Mouse (Mus musculus) adrenal gland, postnatal 4 days (tissue): ENCODE measurements around the gene Prn. TPM values are rescaled to one million over a fixed set of nuclear protein-coding genes. Genes with fewer than 3 reads are reported as not detected.

Experiments
- DNase-seq, 2 experiments: peaks; one replicate each; pipeline ENCODE4 v3.0.0; 2021 to 2022; ENCODE audit warnings: low spot score in 2 of 2, mixed read lengths in 2 of 2
- total RNA-seq, 2 experiments: library from RNA; stranded (reverse); gene quantifications; 2 replicates each; pipeline ENCODE4 v1.2.3; 2021

Gene Prn
- total RNA-seq, 2 experiments from 2014 or later, result not detected

GRCm38 (mm10) chr2:131906266-131906665 is 3.5 kb upstream of the Prn start:
- DNase-seq, result no peak

DNA sequence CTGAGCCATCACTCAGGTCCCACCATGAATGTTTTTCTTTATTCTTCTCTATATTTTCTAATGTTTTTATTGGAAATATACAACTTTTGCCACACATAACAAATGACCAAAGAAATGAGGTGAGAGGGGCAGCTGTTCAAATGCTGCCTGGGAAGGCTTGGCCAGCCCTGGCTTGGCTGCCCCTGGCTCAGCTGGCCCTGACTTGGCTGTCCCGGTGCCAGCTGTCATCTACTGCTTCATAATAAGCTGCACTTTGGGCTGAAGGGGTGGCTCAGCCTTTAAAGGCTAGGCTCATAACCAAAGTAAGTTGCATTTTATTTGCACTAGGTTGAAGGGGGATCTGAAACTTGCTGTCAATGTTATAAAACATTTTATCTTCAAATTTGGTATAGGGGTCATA is 2.9 kb upstream of the Prn start:
- DNase-seq, result no peak

DNA sequence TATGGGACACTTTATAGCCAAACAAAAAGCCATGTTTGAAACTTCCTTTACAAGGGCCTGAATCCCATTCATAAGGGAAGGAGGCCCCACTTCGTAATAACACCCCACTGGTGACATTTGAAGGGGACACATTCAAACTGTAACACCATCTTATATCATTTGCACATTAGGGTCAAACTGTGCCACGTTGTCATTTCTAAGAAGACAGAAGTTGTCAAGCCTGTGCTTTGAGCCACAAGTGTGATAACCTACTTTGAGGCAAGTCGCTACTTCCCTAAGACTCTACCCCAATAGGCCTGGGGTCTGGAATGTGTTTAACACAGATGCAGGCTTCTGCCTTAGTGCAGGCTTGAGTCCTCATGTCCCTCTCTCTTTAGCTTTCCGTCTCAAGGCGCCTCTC is 2.4 kb upstream of the Prn start:
- DNase-seq, result no peak

DNA sequence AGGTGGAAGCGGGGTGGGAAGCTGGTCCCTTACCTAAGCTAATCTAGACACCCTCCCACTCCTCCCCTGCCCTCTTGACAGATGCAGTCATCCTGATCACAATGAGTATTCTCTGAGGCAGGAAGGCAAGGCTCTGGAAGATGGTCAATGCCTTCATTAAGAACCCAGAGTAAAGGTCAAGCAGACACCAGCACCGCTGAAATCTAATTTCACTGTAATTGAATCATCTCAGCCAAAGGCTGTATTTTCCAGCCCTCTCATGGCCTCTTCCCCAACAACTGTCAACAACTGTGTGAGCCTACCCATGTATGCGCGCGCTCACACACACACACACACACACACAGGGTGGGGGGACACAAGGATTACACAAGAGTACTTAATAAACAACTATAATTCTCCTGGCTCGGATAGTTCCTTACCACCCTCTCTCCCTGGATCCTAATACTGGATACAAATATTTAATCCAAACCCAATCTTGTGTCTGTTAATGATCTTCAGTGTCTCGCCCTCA is 1.4 kb upstream of the Prn start:
- no peak for DNase-seq

GRCm38 (mm10) chr2:131908906-131909305 is 851 bp upstream of the Prn start:
- no peak for DNase-seq

GRCm38 (mm10) chr2:131910847-131911246 is 1.1 kb downstream of the Prn start:
- no peak for DNase-seq

- DNase-seq, result no peak
These were observed 1.6 kb downstream of the Prn start for GRCm38 (mm10) chr2:131911341-131911740.

DNA sequence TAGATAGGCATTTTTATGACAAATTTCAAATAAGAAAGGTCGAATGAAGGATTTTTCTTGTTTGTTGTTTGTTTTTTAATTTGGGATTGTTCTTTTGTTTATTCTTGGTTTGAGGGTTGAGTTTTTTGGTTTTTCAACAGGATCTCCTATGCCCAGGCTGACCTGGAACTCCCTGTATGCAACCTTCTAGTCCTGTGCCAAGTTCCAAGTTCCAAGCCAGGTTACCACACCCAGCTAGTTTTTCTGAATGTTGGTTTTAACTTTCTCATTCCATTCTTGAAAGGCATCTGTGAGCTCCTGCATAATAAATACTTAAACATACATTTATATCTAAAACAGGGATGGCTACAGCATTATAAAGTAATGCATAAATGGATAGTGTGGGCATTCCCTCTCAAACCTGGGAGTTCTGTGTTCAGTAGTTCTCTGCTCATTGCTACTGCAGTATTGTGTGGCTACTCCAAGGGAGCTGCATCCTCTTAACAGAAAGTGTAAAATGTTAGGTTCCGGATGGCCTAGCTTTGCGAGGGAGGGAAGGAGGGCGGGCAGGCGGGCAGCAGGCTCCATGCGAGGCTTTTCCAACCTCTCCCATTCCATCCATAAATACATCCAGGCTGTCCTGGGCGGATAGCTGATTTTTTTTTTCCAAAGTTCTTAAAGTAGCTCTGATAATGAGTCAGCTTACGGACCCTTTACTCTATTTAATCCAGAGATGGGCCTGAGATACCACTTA is 2.9 kb downstream of the Prn start:
- no peak for DNase-seq

- no peak for DNase-seq
These were observed 22.6 kb downstream of the Prn start for GRCm38 (mm10) chr2:131932275-131932902.

- no peak for DNase-seq
These were observed 23.3 kb downstream of the Prn start for GRCm38 (mm10) chr2:131933013-131933412.

DNA sequence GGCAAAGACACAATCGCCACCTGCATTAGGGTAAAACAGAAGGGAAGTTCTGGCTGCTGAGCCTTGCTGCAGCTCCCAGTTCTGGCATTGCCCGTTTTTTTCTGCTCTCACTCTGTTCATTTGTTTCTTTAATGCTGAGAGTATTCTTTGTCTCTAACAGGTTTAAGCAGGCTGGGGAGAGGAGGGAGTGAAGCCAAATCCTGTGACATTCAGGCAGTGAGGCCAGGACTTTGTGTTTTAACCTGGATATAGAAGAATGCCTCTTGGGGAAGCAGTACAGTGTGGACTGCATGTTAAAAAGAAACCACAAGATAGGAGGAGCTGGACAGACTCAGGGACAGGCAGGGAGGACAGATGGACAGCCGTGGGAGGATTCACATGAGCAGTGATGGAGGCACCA is 23.8 kb downstream of the Prn start:
- no peak for DNase-seq

GRCm38 (mm10) chr2:131934243-131934642 is 24.5 kb downstream of the Prn start:
- DNase-seq, result no peak

GRCm38 (mm10) chr2:131935390-131936105 is 25.8 kb downstream of the Prn start:
- no peak for DNase-seq

- DNase-seq, result no peak
These were observed 26.7 kb downstream of the Prn start for GRCm38 (mm10) chr2:131936410-131936809.

DNA sequence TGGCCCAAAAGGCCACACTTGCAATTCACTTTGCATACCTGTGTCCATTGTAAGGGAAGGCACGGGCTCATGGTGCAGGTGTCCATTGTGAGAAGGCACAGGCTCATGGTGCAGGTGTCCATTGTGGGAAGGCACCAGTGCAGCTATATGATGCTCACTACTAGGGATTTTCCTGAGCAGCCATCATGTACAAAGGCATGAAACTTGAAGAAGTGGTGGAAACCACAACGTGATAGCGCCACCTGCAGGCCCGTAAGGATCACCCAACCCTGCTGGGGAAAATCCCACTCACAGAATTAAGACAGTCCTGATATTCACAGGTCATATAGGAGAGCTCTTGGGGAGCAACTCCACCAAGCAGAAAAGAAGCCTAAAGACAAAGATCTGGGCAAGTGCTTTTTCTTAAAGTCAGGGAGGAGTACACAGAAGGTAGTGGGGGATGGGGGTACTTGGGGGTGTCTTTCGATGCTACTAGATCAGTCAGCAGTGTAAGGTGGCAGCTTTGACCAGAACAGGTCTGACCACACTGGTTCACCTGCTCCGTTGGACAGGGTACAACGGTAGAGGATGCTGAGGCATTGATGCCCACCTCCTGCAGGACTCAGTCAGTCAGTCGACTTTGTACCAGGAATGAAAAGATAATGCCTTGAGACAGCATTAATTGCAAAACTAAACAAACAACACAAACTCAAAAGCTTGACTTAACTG is 29.8 kb downstream of the Prn start:
- no peak for DNase-seq

DNA sequence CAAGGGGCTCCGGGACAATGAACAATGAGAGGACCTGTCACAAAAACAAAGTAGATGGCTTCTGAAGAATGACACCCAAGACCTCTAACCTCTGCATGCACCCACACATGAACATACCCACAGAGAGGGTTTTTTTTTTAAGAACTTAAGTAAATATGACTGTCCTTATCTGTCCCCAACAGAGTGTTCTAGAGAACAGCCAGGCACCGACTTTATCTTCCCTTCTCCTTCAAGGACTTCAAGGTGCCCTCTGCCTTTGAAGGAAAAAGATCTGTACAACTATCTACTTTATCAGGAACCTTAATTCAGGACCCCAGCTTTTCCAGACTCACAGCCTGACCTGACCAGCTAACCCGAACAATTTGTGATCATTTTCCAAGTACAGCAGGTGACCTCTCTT is 30.7 kb downstream of the Prn start:
- DNase-seq, result no peak

GRCm38 (mm10) chr2:131941501-131941900 is 31.7 kb downstream of the Prn start:
- no peak for DNase-seq

DNA sequence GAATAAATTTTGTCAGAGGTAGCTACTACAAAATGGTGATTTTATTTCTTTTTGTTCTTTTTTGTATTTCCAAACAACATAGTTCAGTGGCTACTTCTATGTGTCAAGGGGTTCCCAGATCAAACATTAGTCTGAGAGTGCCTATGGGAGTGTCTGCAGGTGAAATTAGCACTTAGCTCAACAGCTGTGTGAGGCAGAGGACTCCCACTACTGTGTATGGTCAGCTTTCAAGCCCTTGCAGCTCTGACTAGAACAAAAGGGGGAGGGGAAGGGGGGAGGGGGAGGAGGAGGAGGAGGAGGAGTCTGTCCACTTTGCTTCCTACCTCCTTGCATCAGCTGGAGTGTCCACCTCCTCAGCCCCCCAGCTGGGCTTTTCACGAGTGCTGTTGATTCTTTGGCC is 34.6 kb downstream of the Prn start:
- no peak for DNase-seq

DNA sequence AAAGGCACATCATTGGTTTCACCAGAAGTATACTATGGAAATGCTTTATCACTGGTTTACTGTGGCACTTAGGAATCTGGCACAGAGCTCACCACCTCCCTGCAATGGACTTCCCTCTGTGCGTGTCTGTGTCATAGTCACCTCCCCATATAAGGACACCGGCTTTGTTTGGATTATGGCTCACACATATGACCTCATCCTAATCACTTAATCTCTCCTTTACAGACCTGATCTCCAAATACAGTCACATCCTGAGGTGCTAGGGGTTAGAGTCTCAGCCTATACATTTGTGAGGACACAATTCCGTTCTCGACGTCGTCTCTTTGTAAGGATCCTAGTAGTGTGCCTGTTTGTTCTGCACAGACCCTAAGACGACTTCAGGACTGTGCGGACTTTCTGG is 35.5 kb downstream of the Prn start:
- no peak for DNase-seq

DNA sequence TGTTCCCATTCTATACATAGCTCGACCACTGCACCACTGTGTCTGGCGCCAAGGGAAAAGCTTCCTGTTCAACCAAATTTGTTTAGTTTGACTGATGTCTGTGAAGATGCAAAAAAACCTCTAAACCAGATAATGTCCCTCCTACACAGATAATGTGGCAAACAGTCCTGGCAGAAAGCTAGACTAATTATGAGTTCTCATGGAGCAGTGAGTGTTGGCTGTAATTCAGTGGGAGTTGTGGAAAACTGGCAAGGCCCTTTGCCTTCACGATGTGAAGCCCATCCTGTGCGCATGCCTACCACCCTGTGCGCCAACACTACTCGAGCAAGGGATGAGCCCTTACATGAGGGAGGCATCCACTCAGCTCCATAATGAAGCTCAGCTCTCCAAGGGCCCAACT is 36.0 kb downstream of the Prn start:
- DNase-seq, result no peak

- DNase-seq, result no peak
These were observed 36.6 kb downstream of the Prn start for GRCm38 (mm10) chr2:131946351-131946750.

DNA sequence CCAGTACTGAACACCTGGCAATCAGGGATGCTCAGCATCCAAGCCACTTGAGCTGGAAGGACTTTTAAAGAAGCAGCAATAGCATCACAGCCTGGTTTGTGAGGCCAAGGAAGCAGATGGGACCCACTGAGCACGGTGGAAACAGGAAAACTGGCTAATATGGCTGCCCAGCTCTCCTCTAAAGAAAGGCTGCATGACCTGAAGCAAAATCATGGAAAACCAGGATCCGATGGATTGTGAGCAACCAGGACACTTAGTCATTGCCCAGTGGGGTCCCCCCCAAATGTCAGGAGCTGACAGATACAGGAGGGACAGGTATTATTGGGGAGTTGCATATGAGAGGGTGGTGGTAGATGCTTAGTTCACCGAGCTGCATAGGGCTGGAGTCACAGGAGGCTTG is 38.4 kb downstream of the Prn start:
- DNase-seq, result no peak
